Mouse (Mus musculus) thymus, postnatal 25 days (tissue): ENCODE measurements around the gene Cstf3.

ENCODE experiments used
- DNase-seq: peaks from one replicate; pipeline ENCODE4 v3.0.0; 2022

Gene Cstf3

GRCm38 (mm10) chr2:104605560-104605959 lies 15.2 kb downstream of the Cstf3 start:
- DNase-seq: no peak

GRCm38 (mm10) chr2:104614786-104615185 lies 24.5 kb downstream of the Cstf3 start:
- no peak for DNase-seq

- DNase-seq: no peak
Measured at GRCm38 (mm10) chr2:104615985-104616711, 25.8 kb downstream of the Cstf3 start.

GRCm38 (mm10) chr2:104658659-104659058 lies 68.3 kb downstream of the Cstf3 start:
- DNase-seq: no peak

GRCm38 (mm10) chr2:104663372-104664100 lies 73.2 kb downstream of the Cstf3 start:
- no peak for DNase-seq

- peak; percentile 27 for DNase-seq
Measured at GRCm38 (mm10) chr2:104669122-104669804, 78.9 kb downstream of the Cstf3 start.

- DNase-seq: no peak
Measured at GRCm38 (mm10) chr2:104671724-104672123, 81.4 kb downstream of the Cstf3 start.

- no peak for DNase-seq
Measured at GRCm38 (mm10) chr2:104677326-104677725, 87.0 kb downstream of the Cstf3 start.

- no peak for DNase-seq
Measured at GRCm38 (mm10) chr2:104684771-104685170, 94.4 kb downstream of the Cstf3 start.

- DNase-seq: peak; percentile 75
Measured at GRCm38 (mm10) chr2:104685418-104685817, 95.1 kb downstream of the Cstf3 start.

- no peak for DNase-seq
Measured at GRCm38 (mm10) chr2:104687261-104687660, 96.9 kb downstream of the Cstf3 start.

- DNase-seq: no peak
Measured at GRCm38 (mm10) chr2:104688321-104688720, 98.0 kb downstream of the Cstf3 start.

GRCm38 (mm10) chr2:104688724-104689123 lies 98.4 kb downstream of the Cstf3 start:
- no peak for DNase-seq

- no peak for DNase-seq
Measured at GRCm38 (mm10) chr2:104690720-104691119, 100.4 kb downstream of the Cstf3 start.

GRCm38 (mm10) chr2:104692551-104692950 lies 102.2 kb downstream of the Cstf3 start:
- no peak for DNase-seq

- no peak for DNase-seq
Measured at GRCm38 (mm10) chr2:104699659-104700058, 109.3 kb downstream of the Cstf3 start.

GRCm38 (mm10) chr2:104703158-104703557 lies 112.8 kb downstream of the Cstf3 start:
- no peak for DNase-seq

GRCm38 (mm10) chr2:104704355-104704754 lies 114.0 kb downstream of the Cstf3 start:
- no peak for DNase-seq

GRCm38 (mm10) chr2:104709786-104710337 lies 119.5 kb downstream of the Cstf3 start:
- DNase-seq: no peak

GRCm38 (mm10) chr2:104710670-104711370 lies 120.5 kb downstream of the Cstf3 start:
- no peak for DNase-seq

- DNase-seq: peak; percentile 30
Measured at GRCm38 (mm10) chr2:104711585-104712485, 121.5 kb downstream of the Cstf3 start, which contains the start of gene Tcp11l1. Tcp11l1 (minus strand) TSS chr2:104712169.

GRCm38 (mm10) chr2:104712486-104712809 lies 122.1 kb downstream of the Cstf3 start:
- DNase-seq: no peak
